ENCODE assay signal across 8 mouse cellular contexts in the genomic region with DNA sequence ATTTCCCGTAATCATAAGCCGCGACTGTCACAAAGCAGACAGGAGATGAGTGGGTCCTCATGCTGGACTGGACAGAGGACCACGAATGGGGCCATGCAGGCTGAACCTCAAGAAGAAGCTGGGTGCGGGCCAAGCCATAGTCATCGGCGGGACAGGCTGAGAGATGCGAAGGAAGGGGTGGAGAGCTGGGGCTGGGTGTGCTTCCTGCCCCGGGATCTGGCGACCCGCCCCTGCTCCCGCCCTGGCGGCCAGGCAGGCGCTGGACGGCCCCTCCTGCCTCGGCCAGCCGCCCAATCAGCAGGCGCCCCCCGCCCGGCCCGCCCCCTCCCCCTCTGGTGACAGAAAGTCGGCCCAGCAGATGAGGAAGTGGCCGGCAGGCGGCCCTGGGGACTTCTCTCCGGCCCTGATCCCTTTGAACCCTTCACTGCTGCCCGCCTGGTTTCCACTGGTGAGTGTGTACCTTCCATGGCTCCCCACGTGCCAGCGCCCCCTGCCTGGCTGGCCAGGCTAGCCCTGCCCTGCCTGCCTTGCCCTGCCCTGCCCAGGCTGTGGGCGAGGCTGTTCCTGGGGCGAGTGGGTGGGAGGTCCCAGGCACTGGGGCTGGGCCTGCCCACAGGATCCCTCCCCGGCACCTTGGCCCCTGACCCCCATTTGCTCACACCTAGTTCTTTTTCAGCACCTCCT. TPM values are rescaled to one million over a fixed set of nuclear protein-coding genes. Genes with fewer than 3 reads are reported as not detected.
A peak's percentile ranks its signal among the peaks of the same experiment; 100 is the strongest.
DNase-seq lines count a peak whose midpoint lies in the region; ATAC-seq and TF ChIP-seq lines count a peak whose summit lies in the region.

Elovl1 (plus strand) TSS at position 326 of the 684 bp plus-strand sequence.

- peak within 1 kb of the TSS; percentile 73 for H3K9ac ChIP-seq in forebrain, embryonic 16.5 days (replicated peaks; ENCODE audit: low read depth, low read length)
- H3K9ac ChIP-seq in lung, embryonic 14.5 days = peak within 1 kb of the TSS; percentile 75

- H3K27ac ChIP-seq in forebrain, embryonic 16.5 days (ENCODE audit: low read length) = peak within 1 kb of the TSS; percentile 37
- peak within 1 kb of the TSS; percentile 90 for H3K27ac ChIP-seq in layer of hippocampus, adult 2 months
- H3K27ac ChIP-seq in lung, embryonic 14.5 days (ENCODE audit: low read depth) = peak within 1 kb of the TSS; percentile 82
- H3K27ac ChIP-seq in thymus, adult 2 months (ENCODE audit: control insufficient read depth, insufficient read depth, low read length) = peak within 1 kb of the TSS; percentile 38; the same call in 1 of the 2 replicates

- H3K36me3 ChIP-seq in G1E (replicated peaks) = peaks cover 53% of the 10 kb centered on the region
- peaks cover 4% of the 10 kb centered on the region; the same call in 1 of the 2 replicates for H3K36me3 ChIP-seq in forebrain, embryonic 16.5 days (ENCODE audit: control insufficient read depth, insufficient read depth)
- peaks cover 31% of the 10 kb centered on the region for H3K36me3 ChIP-seq in lung, embryonic 14.5 days (ENCODE audit: insufficient read depth)
- peaks cover 22% of the 10 kb centered on the region for H3K36me3 ChIP-seq in thymus, adult 2 months (ENCODE audit: control insufficient read depth, insufficient read depth, low read length)

- no peak for TF ChIP-seq CTCF in G1E (IDR thresholded peaks at IDR 0.05; ENCODE audit: low read depth, low read length)
- peak; percentile 69 for TF ChIP-seq CTCF in layer of hippocampus, adult 2 months (conservative IDR thresholded peaks at IDR 0.05)
- TF ChIP-seq CTCF in lung, embryonic 14.5 days (IDR thresholded peaks at IDR 0.05; ENCODE audit: low read depth) = peak; percentile 65
- peak; percentile 65; the same call in 1 of the 2 replicates for TF ChIP-seq CTCF in thymus, adult 2 months (IDR thresholded peaks at IDR 0.05; ENCODE audit: borderline replicate concordance, control insufficient read depth, extremely low read depth, insufficient read depth, low read length, poor library complexity)

- intact Hi-C loops in heart, postnatal 36 days (cut with DNase I) = loop anchor here (2.0 to 5.0 kb wide), 2 partner anchors 19 to 59 kb away; partner anchors contain the start of genes Med8 and Szt2

- under 1% methylated on average over 22 of the region's 31 CpGs for WGBS in forebrain, embryonic 16.5 days
- under 1% methylated on average over 29 of the region's 31 CpGs for WGBS in lung, embryonic 14.5 days
- WGBS in thymus, adult 2 months = 0% methylated on average over 20 of the region's 31 CpGs

- H3K4me3 ChIP-seq in G1E (ENCODE audit: low read depth, low read length) = peak within 1 kb of the TSS; percentile 98
- peak within 1 kb of the TSS; percentile 48 for H3K4me3 ChIP-seq in forebrain, embryonic 16.5 days (replicated peaks; ENCODE audit: low read length)
- peak within 1 kb of the TSS; percentile 64 for H3K4me3 ChIP-seq in layer of hippocampus, adult 2 months
- peak within 1 kb of the TSS; percentile 74 for H3K4me3 ChIP-seq in lung, embryonic 14.5 days (ENCODE audit: low read depth, low read length)
- peak within 1 kb of the TSS; percentile 79 for H3K4me3 ChIP-seq in thymus, adult 2 months (ENCODE audit: control insufficient read depth, insufficient read depth, low read length)

- peak; percentile 59 for ATAC-seq in G1E (ENCODE audit: extremely low read depth, insufficient number of reproducible peaks, low FRiP score, poor library complexity, severe bottlenecking)
- peak; percentile 91 for ATAC-seq in forebrain, embryonic 16.5 days
- peak; percentile 97 for ATAC-seq in lung, embryonic 14.5 days (ENCODE audit: insufficient read depth)
- peak; percentile 66 for ATAC-seq in neutrophil, adult 5-6 weeks (ENCODE audit: extremely low read depth, insufficient number of reproducible peaks, low FRiP score, poor library complexity, severe bottlenecking)

- TF ChIP-seq POLR2A in thymus, adult 2 months (IDR thresholded peaks at IDR 0.05; ENCODE audit: control insufficient read depth, extremely low read depth, insufficient read depth, low read length, poor library complexity) = no peak

- no peaks in the 10 kb centered on the region for H3K9me3 ChIP-seq in G1E (replicated peaks)
- H3K9me3 ChIP-seq in forebrain, embryonic 16.5 days (ENCODE audit: control insufficient read depth, low read length) = no peaks in the 10 kb centered on the region
- H3K9me3 ChIP-seq in lung, embryonic 14.5 days (ENCODE audit: low read depth, low read length) = no peaks in the 10 kb centered on the region

- peaks cover 90% of the 10 kb centered on the region for H3K4me1 ChIP-seq in G1E (ENCODE audit: insufficient read depth, low read depth, low read length)
- H3K4me1 ChIP-seq in forebrain, embryonic 16.5 days (replicated peaks; ENCODE audit: control insufficient read depth, insufficient read depth, low read length) = peaks cover 18% of the 10 kb centered on the region
- H3K4me1 ChIP-seq in lung, embryonic 14.5 days (ENCODE audit: insufficient read depth) = peaks cover 14% of the 10 kb centered on the region
- peaks cover 17% of the 10 kb centered on the region for H3K4me1 ChIP-seq in thymus, adult 2 months (replicated peaks; ENCODE audit: control insufficient read depth, insufficient read depth, low read length)

- peak within 1 kb of the TSS; percentile 80 for H3K4me2 ChIP-seq in forebrain, embryonic 16.5 days (ENCODE audit: low read length)
- H3K4me2 ChIP-seq in lung, embryonic 14.5 days = peak within 1 kb of the TSS; percentile 72

- H3K27me3 ChIP-seq in G1E (ENCODE audit: insufficient read depth, low read length) = no peaks in the 10 kb centered on the region
- H3K27me3 ChIP-seq in forebrain, embryonic 16.5 days (replicated peaks; ENCODE audit: control insufficient read depth, insufficient read depth, low read length) = no peaks in the 10 kb centered on the region
- H3K27me3 ChIP-seq in lung, embryonic 14.5 days (ENCODE audit: insufficient read depth, low read length) = no peaks in the 10 kb centered on the region
- H3K27me3 ChIP-seq in thymus, adult 2 months (ENCODE audit: control insufficient read depth, insufficient read depth, low read length) = no peaks in the 10 kb centered on the region

- peak; percentile 99 for DNase-seq in G1E (ENCODE audit: low spot score)
- DNase-seq in cerebellum, adult 18-20 months = peak; percentile 72 to 77
- DNase-seq in heart, postnatal 36 days = peak; percentile 90 to 92
- peak; percentile 63 to 65 for DNase-seq in layer of hippocampus, adult 2 months (ENCODE audit: low spot score in 2 of 2)
- peak; percentile 95 for DNase-seq in lung, embryonic 14.5 days
- peak; percentile 77 for DNase-seq in thymus, adult 2 months

RNA-seq across cellular contexts. Expression of gene Elovl1, which starts in this region (rescaled TPM):
- total RNA-seq in G1E (2014; fragmentation: Nextera tagmentation) = 95.3 and 122 TPM in 2 replicates
- total RNA-seq in G1E (2017) = 117 and 138 TPM in 2 replicates
- polyA plus RNA-seq in G1E (2012) = 82.4 and 98.1 TPM in 2 replicates
- polyA plus RNA-seq in forebrain, embryonic 16.5 days (2015; fragmentation: Nextera tagmentation; extraction: Ambion mirVana) = 25.9 TPM in 2 replicates
- 10 to 100 TPM; 18.4 to 22.0 TPM for total RNA-seq in heart, postnatal 36 days (2021)
- 10 to 100 TPM; 20.8 to 22.9 TPM for total RNA-seq in layer of hippocampus, adult 2 months (2021)
- 96.5 and 97.8 TPM in 2 replicates for polyA plus RNA-seq in lung, embryonic 14.5 days (2014; fragmentation: Nextera tagmentation; extraction: Ambion mirVana)
- 59.4 and 60.7 TPM in 2 replicates for total RNA-seq in neutrophil, adult 5-6 weeks (2017)
- 127 and 155 TPM in 2 replicates for polyA plus RNA-seq in thymus, adult 2 months (2012; rRNA removed)

Comparison
In these comparisons a context has a peak if more than half of its experiments do, and no peak if none do; other contexts are left out.
1. Peak in every context shown above with its lines: DNase-seq, ATAC-seq, H3K4me3 ChIP-seq and H3K27ac ChIP-seq.
2. H3K4me3 ChIP-seq: peak in every context shown above with its lines; median percentile 98 in G1E; 79 in thymus, adult 2 months; 74 in lung, embryonic 14.5 days; 64 in layer of hippocampus, adult 2 months; 48 in forebrain, embryonic 16.5 days.
3. H3K27ac ChIP-seq: peak in every context shown above with its lines; median percentile 90 in layer of hippocampus, adult 2 months; 82 in lung, embryonic 14.5 days; 38 in thymus, adult 2 months; 37 in forebrain, embryonic 16.5 days.